Mouse (Mus musculus) retina, embryonic 14.5 days (tissue): ENCODE data around the gene Grm8.

Experiments used
- DNase-seq: peaks from one replicate; pipeline ENCODE4 v3.0.0-alpha.2; 2015; ENCODE audit warnings: low spot score

Gene Grm8

DNA sequence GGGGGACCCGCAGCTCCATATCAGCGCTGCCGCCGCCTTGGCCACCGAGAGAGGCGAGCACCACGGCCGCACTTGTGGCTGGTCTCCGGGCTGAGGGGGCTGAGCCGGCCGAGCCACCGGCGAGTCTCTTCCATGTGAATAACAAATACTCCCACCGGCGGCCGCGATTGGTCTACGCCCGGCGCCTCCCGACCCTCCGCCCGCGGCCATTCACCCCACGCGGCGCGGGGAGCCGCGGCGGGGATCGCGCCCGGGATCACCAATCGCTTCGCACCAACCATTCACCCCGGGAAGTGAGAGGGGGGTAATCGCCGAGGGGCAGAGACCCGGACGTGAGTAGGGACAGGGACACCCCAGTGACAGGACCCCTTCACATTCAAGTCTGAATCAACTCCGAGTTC is at the start of gene Grm8:
TSS of gene Grm8 (minus strand) at position 178 of the 401 bp plus-strand sequence.
- peak; percentile 56 for DNase-seq

DNA sequence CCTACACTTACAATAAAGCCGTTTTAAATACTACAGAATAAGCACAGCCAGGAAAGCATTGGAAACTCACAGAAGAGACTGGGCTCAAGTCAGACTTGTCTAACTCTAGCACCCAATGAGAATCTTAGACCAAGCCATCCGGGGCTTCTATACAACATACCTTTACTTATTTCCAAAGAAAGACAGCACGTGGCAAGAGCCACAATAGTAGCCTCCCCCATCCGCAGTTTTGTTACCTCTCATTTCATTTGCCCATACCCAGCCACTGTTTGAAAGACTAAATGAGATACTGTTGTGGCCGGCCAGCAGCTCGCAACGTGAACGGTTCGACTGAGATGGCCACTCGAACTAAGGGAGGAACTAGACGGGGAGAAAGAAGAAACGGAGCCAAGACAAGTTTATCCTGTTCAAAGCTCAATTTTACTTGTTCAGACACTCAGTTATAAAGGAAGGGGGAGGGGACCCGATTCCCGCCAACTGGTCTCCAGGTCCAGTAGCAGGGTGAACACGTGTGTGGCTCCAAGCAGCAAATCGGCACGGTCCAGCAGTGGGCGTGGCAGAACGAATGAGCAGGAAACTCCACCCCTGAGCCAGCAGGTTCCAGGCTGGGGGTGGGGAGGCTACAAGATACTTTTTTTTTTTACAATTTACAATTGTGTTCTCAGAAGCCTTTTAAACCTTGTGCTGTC is 35.0 kb upstream of the Grm8 start:
- no peak for DNase-seq

DNA sequence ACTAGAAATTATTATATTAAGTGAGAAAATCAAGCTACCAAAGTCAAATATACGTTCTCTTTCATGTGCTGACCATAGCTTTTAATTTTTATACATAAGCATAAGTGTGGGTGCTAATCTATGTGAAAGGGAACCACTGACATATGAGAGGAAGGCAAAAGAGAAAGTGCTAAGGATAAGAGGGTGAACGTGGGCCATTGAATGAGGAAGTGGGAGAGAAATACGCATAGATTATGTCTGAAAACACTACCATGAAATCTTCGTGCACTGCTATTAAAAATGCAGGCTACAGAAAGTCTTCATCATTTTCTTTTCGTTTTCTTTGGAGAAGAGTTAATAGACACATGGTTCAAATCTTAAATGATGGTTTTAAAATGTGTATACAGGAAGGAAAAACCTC is 25.4 kb upstream of the Grm8 start:
- no peak for DNase-seq

DNA sequence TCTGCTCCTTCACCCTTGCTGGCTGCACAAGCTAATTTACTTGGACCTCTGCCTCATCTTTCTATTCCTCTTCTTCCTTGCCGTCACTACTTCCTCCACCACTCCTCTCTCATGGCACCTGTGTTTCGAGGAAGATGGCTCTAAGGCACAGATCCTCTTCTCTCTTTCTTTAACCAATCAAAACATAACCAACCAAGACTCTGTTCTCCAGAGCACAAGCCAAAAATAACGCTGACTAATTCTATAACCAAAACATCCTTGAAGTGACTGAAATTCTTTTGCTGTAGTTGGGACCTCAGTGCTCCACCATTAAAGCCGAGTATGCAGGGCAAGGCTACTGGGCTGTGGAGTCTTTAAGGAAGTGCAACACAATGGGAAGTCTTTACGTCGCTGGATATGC is 11.5 kb upstream of the Grm8 start:
- DNase-seq = no peak

DNA sequence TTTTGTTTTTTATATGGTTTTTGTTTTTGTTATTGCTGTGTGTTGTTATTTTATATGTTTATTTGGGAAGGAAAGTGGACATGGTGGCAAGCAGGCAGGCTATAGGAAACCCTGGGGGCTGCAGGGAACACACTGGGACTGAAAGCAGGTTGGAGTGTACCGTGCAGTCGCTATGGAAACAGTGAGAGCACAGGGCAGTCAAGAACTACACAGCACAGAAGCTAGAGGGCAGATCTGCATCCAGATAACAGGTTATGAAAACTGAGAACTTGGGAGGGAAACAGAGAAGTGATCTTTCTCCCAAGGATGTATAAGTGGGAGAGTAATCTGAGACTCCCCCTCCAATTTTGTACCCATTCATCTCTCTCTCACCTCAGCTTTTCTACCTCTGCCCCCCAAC is 7.4 kb upstream of the Grm8 start:
- no peak for DNase-seq

DNA sequence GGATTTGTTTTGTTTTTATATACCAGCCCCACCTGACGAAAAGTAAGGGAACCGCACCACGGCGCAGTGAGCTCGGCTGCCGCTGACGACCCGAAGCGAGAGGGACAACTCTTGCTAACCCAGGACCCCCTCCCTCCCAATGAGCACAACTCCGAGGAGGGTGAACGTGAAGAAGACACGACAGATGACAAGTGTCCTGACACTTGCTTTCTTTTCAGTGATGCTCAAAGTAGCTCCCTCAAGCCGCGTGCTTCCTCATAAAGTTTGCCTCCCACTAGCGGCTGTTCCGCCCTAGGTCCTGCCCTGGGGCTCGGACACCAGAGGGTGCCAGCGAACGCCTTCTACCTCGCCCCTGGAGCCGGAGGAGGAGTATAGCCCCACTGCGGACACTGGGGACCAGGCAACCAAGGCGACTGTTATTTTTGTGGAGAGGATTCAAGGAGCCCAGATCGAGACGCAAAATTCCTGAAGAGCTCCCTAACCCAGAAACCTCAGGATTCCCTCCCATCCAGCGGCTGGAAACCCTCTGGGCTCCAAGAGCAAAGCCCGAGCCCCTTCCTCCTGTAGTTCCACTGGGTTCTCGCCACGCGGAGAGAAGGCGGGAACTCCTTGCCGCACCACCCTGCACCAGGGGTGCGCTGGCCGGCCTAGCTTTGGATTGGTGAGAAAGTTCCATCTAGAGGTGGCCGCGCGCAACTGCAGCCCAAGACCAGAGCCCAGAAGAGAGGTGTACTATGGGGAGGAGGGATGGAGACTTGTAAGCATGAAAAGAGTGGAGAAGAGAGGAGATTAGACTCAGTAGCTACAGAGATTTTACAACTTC is 644 bp upstream of the Grm8 start:
- peak; percentile 94 for DNase-seq

DNA sequence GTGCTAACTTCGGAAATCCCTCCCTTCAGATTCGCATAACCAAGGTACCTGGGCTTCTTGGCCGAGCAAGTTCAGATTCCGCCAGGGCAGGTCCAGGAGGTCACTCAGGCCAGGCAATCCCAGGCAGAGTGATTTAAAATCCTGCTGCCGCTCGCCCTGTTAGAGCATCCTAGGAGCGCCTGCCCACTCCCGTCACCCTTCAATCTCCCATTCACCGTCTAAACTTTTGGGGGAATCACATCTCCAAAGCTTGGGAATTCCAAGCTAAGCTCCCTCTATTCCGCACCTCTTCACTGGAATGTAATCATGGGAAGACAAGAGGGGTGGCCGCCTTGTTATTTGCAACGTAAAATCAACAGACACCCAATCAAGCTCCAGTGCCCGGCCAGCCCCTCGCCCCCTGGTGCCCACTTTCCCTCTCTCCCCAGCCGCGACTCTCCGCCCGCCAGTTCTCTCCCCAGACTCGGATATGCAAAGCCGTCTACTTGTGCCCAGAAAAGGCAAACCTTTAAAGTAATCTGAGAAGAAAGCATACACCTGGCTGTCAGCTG is 652 bp downstream of the Grm8 start:
- DNase-seq = peak; percentile 58

DNA sequence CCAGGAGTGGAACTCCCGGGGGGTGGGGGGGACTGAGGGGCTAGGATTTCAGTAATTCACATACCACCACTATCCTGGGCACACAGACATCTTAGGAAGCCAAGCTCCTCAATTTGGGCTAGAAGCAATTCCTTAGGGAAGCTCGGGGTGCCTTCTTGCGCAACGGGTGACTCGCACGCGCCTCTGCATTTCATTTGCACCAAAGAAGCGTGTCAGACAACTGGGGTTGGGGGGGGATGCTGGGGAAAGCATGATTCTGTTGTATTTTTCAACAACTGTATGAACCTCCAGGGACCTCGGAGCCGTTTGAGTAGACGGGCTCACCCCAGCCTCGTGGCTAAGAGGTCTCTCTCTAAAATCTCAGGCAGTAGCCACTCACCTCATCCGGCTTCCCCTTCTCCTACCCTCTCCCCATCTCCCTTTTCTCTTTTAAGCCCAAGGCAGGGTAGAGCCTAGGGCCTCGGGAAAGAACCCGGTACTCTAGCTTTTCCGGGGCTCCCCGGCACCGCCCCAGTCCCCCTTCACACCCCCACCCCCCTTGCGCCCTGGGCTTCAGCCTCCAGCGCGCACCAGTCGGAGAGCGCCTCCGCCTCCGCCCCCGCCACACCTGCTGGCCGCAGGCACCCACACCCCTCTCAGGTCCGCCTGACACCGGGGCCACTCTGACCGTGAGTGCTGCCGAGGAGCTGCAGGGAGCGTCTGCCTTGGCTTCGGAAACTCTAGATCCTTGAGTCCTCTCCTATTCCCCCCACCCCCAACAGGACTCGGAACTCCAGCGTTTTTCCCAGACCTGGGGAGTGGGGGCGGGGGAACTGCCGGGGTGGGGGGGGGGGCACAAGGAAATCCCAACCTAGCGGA is 1.5 kb downstream of the Grm8 start:
- peak; percentile 23 for DNase-seq

DNA sequence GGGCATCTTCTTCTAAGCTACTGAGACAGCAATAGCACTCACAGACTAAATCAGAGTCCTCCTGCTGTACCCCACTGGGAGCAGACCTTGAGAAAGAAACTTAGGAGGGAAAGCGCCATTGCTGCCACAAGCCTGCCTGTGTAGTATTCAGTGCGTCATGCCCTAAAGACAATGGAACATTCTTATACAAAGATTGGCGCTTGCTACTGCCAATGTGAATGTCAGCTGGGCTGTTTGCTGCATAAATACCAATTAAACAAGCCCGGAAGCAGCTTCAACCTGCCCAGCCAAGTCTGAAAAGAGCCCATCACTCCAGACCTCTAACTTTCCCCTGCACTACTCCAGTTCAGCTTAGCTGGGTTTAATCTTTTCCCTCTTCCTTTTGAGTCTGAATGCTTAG is 2.9 kb downstream of the Grm8 start:
- DNase-seq = peak; percentile 30

DNA sequence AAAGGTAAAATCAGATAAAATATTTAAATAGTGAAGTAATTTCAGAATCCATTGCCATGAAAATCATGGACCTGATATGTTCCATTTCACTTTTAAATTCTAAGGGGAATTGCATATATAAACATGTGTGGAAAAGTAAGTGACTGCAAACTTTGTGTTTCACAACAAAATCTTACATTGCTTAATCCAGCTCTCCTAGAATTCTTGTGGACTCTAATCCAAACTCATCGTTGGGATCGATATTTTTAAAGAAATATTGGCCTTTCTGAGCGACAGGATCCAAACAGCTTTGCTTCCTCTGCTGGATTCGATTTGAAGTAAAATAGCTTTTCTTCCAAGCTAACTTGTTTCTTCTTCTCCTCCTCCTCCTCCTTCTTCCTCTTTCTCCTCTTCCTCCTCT is 6.1 kb downstream of the Grm8 start:
- DNase-seq = no peak

DNA sequence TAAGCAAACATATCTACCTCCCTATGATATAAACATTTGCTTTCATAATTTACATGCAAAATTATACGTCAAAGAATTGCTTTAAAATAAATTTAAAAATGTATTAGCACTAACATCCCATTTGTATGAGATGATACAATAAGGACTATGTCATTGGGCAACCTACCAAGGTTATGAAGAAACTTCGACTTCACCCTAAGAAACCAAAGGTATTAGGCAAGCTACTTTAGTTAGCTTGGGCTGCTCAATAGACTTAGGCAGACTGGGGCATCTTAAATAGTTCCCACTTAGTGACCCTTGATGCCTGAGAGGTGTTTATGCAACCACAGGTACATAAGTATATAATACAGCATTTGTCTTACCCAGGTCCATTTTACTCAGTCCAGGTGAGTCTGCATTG is 19.5 kb downstream of the Grm8 start:
- DNase-seq = no peak

DNA sequence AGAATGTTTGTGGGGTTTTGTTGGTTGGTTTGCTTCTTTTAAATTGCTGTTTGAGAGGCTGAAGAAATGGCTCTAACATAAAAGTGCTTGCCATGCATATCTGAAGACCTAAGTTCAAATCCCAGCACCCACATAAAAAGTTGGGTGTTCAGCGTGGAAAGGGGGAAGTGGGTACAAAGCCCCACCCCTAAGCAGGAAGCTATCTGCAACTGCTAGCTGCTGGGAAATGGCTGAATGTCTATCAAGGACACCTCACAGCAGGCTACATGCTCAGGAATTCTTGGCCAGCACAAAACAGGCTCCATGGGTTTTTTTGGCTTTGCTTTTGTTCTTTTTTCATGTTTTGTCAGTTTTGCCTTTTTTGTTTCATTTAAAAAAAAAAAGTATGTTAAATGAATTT is 20.1 kb downstream of the Grm8 start:
- DNase-seq = no peak

DNA sequence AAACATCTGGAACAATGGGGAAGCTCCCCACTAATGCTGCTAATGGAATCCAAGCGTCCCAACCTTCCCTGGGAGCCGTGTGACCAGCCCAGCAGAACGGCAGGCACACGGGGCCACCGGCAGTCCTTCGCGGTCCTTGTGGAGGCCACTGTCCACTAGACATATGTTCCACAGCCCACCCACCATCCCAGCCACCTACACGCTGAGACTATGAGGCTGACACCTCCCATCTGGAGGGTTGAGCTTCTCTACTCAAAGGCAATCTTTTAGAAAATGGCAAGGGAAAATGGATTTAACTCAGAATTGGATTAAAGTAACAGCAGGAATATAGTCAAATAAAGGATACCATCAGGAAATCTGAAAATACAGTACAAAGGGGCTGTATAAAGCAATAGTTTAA is 23.4 kb downstream of the Grm8 start:
- no peak for DNase-seq

DNA sequence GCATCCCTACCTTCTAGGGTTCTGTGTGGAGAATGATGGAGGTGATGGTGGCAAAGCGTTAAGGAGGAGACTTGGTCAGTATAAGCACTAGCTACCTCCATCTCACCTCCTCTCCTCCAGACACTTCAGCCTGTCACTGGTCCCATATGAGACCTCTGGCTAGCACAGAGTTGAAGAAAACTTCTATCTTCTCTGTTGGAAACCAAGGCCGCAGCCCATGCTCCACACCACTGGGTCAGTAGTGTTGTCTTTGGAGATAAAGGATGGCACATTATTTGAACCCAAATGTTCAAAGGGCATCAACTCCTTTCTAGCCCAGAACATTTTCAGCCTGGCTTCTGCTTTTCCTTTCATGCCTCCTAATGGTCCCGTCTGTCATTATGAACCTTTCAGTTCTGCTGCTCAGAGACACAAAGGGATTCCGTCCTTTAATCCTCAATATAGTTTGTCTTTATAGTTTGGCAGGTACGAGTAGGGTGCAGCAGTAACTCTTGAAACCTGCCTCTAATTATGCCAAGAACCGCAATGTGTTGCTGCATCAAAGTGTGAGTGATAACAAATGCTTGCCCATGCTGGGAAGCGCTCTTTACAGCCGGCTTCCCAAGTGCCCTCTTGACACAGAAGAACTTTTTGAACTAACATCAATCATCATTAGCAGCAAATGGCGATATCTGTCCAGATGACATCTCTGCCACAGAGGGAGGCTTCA is 32.2 kb downstream of the Grm8 start:
- DNase-seq = no peak

DNA sequence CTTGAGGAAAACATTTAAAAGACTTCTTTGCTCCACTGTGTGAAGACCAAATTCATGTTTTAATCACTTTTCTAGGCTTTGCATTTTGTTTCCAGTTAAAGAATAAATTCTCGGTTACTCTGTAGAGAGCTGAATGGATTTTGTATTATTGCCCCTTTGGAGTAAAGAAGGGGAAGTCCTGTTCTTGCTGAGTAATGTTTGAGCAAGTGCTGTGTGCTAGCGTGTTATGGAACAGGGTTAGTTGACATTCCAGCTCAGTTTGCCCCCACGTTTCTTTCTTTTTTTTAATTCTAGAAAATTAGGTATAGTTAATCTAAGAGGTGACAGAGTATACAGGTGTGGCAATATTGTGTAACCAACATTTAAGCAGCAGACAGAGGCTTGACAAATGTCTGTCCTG is 35.0 kb downstream of the Grm8 start:
- DNase-seq = no peak

DNA sequence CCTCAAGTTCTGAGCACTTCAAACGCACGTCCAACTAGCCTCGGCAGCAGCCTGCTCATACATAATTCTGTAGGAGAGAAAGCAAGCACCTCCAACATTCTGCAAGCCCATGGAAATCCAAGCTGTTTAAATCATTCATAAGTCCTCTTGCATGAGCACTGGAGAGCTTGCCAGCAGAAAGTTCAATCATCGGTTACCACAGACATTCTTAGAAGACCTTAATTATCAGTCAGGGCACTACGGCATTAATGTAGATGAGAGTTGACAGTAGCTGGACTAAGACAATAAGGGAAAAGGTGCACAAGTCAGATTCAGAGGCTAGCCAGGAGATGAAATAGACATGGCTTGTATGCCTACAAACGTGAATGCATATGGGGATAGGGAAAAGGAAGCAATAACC is 42.5 kb downstream of the Grm8 start:
- no peak for DNase-seq

DNA sequence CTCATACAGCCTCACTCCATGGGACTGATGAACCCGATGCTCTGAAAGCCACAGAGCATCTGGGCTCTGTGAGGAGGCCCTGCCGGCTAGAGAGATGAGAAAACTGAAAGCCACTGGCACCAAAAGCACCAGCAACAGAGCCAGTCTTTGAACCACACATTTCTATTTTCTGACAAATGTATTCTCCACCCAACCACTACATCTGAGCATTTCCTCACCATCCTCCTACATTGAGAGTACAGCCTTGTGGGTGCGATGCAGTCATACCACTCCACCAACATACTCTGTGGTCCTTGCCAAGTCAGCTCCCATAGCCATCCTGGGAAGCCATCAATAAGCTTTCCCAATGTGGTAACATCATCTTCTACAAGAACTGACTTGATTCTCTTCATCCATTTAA is 43.1 kb downstream of the Grm8 start:
- DNase-seq = no peak

DNA sequence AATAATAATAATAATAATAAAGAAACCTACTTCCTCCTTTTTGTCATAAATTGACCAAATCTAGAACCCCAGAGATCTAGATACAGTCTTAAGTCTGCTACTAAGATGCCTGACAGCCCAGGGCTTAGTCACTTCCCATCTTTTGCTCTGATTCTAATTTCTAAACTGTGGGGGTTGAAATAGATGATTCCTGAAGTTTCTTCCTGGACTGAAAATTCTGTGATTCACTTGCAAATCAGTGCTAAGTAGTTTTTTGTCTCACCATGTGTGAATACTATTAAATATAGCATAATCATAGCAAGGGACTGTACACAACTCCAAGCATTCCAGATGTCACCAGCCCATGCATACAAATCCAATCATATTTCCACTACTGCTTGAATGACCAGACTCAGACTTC is 44.0 kb downstream of the Grm8 start:
- DNase-seq = no peak

DNA sequence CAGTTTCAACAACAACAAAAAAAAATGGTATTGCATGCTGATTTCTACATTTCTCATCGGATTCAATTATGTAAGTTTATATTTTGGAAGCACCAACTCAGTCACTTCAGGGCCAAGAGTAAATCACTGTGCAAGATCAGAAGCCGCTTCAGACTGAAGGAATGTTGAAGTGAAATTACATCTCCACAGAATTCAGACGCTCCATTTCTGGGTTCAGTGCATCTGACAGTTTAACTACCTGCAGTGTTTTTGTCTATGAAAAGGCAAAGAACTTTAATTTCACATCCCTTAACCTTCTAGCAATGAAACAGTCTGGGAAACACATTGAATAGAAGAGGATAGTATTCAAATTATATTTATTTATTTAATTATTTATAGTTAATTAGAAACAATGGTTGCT is 59.4 kb downstream of the Grm8 start:
- no peak for DNase-seq

DNA sequence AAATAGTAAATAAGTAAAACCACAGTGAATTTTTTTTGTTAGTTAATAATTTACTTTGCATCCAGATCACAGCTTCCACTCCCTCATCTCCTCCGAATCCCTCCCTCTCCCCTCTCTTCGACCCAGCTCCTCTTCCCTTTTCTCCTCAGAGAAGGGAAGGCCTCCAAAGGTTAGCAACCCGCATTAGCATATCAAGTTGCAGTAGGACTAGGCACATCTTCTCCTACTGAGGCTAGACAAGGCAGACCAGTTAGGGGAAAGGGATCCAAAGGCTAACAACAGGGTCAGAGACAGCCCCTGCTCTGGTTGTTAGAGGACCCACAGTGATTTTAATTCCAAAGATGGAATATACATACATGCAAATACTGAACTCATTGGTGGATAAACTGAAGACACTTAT is 60.5 kb downstream of the Grm8 start:
- no peak for DNase-seq

DNA sequence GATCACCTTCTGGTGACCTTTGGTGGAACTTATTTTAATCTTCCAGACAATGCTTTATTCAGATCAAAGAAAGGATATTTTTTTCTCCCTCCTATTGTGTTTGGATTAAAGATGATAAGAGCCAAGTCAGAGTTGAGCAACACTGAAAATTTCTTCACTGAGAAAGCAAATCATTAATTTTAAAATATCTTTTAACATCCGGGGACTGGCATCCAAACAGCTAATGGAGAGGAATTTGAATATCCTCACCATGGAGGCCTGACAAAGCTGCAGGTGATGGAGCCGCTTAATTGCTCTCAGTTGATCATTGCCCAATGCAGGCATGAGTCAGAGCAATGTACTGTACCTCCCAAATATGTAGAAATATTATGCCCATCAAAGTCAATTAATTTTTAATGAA is 83.0 kb downstream of the Grm8 start:
- no peak for DNase-seq

DNA sequence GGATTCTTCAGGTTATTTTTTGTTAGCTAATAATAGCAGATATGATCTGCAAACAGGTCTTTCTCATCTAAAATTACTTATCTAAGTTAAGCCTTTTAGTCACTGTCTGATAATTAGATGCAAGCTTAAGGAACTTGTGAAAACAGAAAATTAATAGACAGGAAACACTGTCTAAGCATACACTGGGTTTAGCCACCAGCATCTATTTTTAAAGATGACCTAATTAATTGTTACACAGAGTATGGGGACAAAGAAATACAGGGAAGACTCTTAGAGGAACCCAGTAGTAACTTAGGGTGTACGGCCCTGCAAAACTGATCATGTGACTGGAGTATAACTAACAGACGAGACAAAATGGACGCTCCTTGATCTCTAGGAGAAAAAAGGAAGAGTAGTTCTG is 92.6 kb downstream of the Grm8 start:
- no peak for DNase-seq
